Mouse (Mus musculus) naive thymus-derived CD4-positive, alpha-beta T cell, adult 2 months (primary cell): ENCODE results near the gene Omt2a.
"Not testable (repeated sequence)": the region's sequence is repeated elsewhere in the genome, so short reads cannot be mapped to it uniquely, and the experiment has no call there.

ENCODE experiments used
- DNase-seq: peaks from one replicate; pipeline ENCODE4 v3.0.0-alpha.2; 2011; ENCODE audit warnings: low read depth

The Omt2a gene

DNA sequence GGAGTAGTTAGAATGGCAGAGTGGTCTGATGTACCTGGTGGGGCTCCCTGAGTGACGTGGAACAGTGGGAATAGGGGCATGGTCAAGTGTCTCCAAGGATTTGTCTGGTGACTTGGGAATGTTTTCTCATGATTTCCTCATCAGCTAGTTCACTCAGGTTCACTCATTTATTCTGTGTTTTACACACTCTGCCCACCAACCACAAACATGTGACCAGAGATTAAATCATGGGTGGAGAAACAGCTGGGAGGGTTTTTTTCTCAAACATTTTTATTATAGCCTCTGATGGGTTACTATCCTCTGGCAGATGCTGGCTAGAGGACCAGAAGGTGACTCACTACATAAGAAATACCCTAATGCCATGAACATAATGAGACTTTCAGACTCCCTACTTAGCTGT lies 16.4 kb downstream of the Omt2a start:
- no peak for DNase-seq

GRCm38 (mm10) chr9:78296089-78296488 lies 18.5 kb downstream of the Omt2a start:
- peak; percentile 47 for DNase-seq

- DNase-seq: not testable (repeated sequence)
Observed at GRCm38 (mm10) chr9:78294781-78295180, 19.8 kb downstream of the Omt2a start.

- not testable (repeated sequence) for DNase-seq
Observed at GRCm38 (mm10) chr9:78293683-78294082, 20.9 kb downstream of the Omt2a start.

DNA sequence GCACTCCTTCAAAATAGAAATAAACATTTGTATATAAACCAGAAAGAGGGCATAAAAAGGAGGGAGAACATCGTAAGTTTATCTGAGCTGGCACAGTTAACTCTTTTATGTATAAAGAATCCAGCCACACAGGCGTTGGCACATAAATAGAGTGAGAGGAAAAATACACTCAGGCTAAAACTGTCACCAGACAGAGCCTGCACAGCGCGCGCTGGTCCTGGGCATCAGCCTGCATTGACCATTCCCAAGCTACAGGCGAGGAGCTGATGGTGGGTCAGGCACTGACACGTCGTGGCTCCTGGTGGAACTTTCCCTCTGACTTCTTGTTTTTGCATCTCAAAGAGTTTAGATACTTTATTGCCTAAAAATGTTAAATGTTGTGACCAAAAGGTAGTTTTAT lies 22.1 kb downstream of the Omt2a start:
- not testable (repeated sequence) for DNase-seq

DNA sequence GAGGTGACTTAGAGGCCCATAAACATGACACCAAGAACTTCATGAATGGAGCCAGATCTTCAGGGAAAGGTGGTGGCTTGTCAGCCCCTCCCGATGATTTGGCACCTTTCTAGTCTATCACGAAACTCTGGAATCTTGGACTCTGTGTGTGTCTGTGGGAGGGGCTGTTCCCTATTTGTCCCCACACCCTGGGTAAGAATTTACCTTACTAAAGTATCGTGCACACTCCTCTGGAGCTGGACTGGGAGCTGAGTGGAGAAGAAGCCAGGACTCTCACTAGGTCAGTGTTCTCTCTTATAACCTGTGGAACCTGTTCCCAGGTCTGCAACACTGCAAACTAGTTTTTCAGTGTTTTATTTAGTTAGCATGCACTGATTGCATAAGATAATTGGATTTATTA lies 24.9 kb downstream of the Omt2a start, which contains the start of gene Gm10639:
Gm10639 (plus strand) TSS at position 201 of the 400 bp plus-strand sequence.
- not testable (repeated sequence) for DNase-seq

DNA sequence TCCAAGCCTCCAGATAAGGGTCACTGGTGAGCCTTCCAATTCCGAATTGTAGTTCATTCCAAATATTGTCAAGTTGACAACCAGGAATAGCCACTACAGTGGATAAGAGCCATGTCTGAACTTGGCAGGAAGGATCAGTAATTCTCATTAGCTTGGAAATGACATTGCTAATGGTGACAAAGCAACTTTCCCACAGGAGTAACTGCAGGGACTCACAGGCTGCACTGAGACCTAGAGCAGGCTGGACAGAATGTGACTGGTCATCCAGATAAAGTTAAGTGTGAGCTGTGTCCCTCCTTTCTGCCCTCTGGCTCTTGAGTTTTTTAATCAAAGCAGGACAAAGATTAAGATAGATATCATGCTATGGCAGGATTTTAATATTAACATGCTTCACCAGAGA lies 25.5 kb downstream of the Omt2a start:
- DNase-seq: not testable (repeated sequence)

- not testable (repeated sequence) for DNase-seq
Observed at GRCm38 (mm10) chr9:78282002-78282711, 32.4 kb downstream of the Omt2a start.

DNA sequence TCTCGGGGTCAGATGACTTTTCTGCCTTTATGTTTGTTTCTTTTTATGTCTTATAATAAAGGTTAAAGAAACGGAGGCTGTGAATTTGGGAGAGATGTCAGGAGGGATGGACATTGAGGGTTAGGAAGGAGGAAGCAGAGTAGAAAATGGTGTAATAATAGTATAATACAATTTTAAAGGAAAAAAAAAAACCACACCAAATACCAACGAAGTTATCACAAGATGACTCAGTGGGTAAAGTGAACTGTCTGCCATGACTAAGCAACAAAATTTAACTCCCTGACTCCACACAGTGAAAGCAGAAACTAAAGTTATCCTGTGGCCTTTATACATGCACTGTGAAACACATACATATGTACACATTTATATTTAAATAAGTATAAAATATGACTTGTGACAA lies 43.7 kb downstream of the Omt2a start:
- not testable (repeated sequence) for DNase-seq
